ENCODE assay signal across 11 mouse cellular contexts in the genomic region with DNA sequence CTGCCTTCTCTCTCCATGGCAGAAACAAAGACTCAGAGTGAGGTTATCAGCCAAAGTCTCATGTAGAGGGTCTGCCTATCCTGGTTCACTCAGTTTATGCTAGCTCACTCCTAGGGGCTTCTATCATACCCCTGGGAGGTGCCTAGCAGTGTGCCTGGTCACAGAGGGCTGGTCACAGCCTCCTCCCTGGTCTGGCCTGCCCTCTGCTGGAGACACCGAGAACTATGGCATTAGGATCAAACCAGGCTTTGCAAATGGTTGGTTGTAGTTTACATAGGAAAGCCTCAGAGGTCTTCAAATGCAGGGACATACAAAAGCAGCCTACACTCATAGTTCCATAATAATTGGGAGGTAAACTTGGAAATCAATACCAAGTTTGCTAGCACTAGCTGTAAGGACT. TPM values are rescaled to one million over a fixed set of nuclear protein-coding genes. Genes with fewer than 3 reads are reported as not detected.
DNase-seq lines count a peak whose midpoint lies in the region; ATAC-seq and TF ChIP-seq lines count a peak whose summit lies in the region.
"Had no signal": no experiment of that assay in that cellular context is flagged by ENCODE, and none has a peak within 500 bp of the region (broad histone marks: within the 10 kb centered on the region; RNA-seq: fewer than 3 reads in every experiment).

No protein-coding gene starts in this region.

- peak; percentile 47; the same call in 1 of the 2 replicates for ATAC-seq in erythroblast, adult 5-6 weeks (replicated peaks; ENCODE audit: low FRiP score, poor library complexity, severe bottlenecking)
- peak; percentile 80 for ATAC-seq in megakaryocyte-erythroid progenitor cell, adult 5-6 weeks (replicated peaks; ENCODE audit: low FRiP score, low TSS enrichment, poor library complexity, severe bottlenecking)
- no peak for ATAC-seq in forebrain, embryonic 13.5 days

- H3K27ac ChIP-seq in heart, adult 2 months: no peak overlapping the region
- no peak overlapping the region for H3K27ac ChIP-seq in spleen, adult 2 months (ENCODE audit: insufficient read depth, low read length)
- no peak overlapping the region for H3K27ac ChIP-seq in forebrain, embryonic 13.5 days
- H3K27ac ChIP-seq: embryonic facial prominence, embryonic 15.5 days; limb, embryonic 13.5 days had no signal

- H3K4me3 ChIP-seq in heart, adult 2 months: no peak overlapping the region
- no peak overlapping the region for H3K4me3 ChIP-seq in spleen, adult 2 months (ENCODE audit: extremely low read depth, insufficient read depth, insufficient read length)
- no peak overlapping the region for H3K4me3 ChIP-seq in forebrain, embryonic 13.5 days
- H3K4me3 ChIP-seq: embryonic facial prominence, embryonic 15.5 days; limb, embryonic 13.5 days had no signal

- H3K4me2 ChIP-seq in forebrain, embryonic 13.5 days: no peak overlapping the region
- H3K4me2 ChIP-seq: embryonic facial prominence, embryonic 15.5 days; limb, embryonic 13.5 days had no signal

- no peaks in the 10 kb centered on the region for H3K79me2 ChIP-seq in heart, adult 2 months (replicated peaks; ENCODE audit: control insufficient read depth, insufficient read depth, low read length)

- peak; percentile 81 for TF ChIP-seq CTCF in heart, adult 2 months (IDR thresholded peaks at IDR 0.05)
- TF ChIP-seq CTCF in spleen, adult 2 months (IDR thresholded peaks at IDR 0.05; ENCODE audit: extremely low read depth, insufficient read depth, insufficient read length, insufficient replicate concordance): peak; percentile 53; the same call in 1 of the 2 replicates

- WGBS in heart, adult 2 months: 3% methylated on average over 1 of the region's 1 CpGs
- 0% methylated on average over 1 of the region's 1 CpGs for WGBS in spleen, adult 2 months
- WGBS in forebrain, embryonic 13.5 days: 4% methylated on average over 1 of the region's 1 CpGs

- no peaks in the 10 kb centered on the region for H3K4me1 ChIP-seq in heart, adult 2 months (ENCODE audit: control insufficient read depth, insufficient read depth, low read length)
- H3K4me1 ChIP-seq in spleen, adult 2 months (ENCODE audit: control insufficient read depth, insufficient read depth, insufficient read length): no peaks in the 10 kb centered on the region
- H3K4me1 ChIP-seq in forebrain, embryonic 13.5 days: no peaks in the 10 kb centered on the region
- H3K4me1 ChIP-seq: embryonic facial prominence, embryonic 15.5 days; limb, embryonic 13.5 days had no signal

- TF ChIP-seq EP300 in heart, adult 2 months (IDR thresholded peaks at IDR 0.05; ENCODE audit: insufficient read depth, low read depth, low read length): no peak

- intact Hi-C loops in heart, adult 2 months (cut with DNase I): loop anchor here (1.0 to 10.0 kb wide), 3 partner anchors 30 to 419 kb away; no protein-coding TSS in a partner anchor

- no peaks in the 10 kb centered on the region for H3K36me3 ChIP-seq in heart, adult 2 months (ENCODE audit: control insufficient read depth, insufficient read depth, low read length)
- no peaks in the 10 kb centered on the region for H3K36me3 ChIP-seq in spleen, adult 2 months (ENCODE audit: control insufficient read depth, insufficient read depth, low read length)
- no peaks in the 10 kb centered on the region for H3K36me3 ChIP-seq in forebrain, embryonic 13.5 days (ENCODE audit: poor library complexity, severe bottlenecking)
- H3K36me3 ChIP-seq: embryonic facial prominence, embryonic 15.5 days; limb, embryonic 13.5 days had no signal

- peak in 1 of 2 experiments; percentile 39 for DNase-seq in heart, adult 2 months
- no peak for DNase-seq in heart, adult 9 months (ENCODE audit: low spot score in 2 of 2)
- DNase-seq in spleen, adult 2 months (ENCODE audit: low read depth in 1 of 2, low spot score in 2 of 2): peak in 1 of 2 experiments; percentile 17
- no peak for DNase-seq in spleen, postnatal 36 days (ENCODE audit: low spot score in 2 of 2)
- DNase-seq in adrenal gland, postnatal 36 days: peak; percentile 72 to 81

- H3K9ac ChIP-seq in heart, adult 2 months (ENCODE audit: low read depth, low read length): no peak overlapping the region
- no peak overlapping the region for H3K9ac ChIP-seq in forebrain, embryonic 13.5 days
- H3K9ac ChIP-seq: embryonic facial prominence, embryonic 15.5 days; limb, embryonic 13.5 days had no signal

- H3K27me3 ChIP-seq in heart, adult 2 months (ENCODE audit: control insufficient read depth, insufficient read depth, low read length): no peaks in the 10 kb centered on the region
- H3K27me3 ChIP-seq in spleen, adult 2 months (ENCODE audit: control insufficient read depth, insufficient read depth, low read length): no peaks in the 10 kb centered on the region
- peaks cover 3% of the 10 kb centered on the region; the same call in 1 of the 2 replicates for H3K27me3 ChIP-seq in forebrain, embryonic 13.5 days
- H3K27me3 ChIP-seq: embryonic facial prominence, embryonic 15.5 days; limb, embryonic 13.5 days had no signal

- H3K9me3 ChIP-seq in forebrain, embryonic 13.5 days (replicated peaks): no peaks in the 10 kb centered on the region
- H3K9me3 ChIP-seq: embryonic facial prominence, embryonic 15.5 days; limb, embryonic 13.5 days had no signal

- TF ChIP-seq POLR2A in heart, adult 2 months (IDR thresholded peaks at IDR 0.05; ENCODE audit: insufficient read depth, low read depth, low read length): no peak
- no peak for TF ChIP-seq POLR2A in spleen, adult 2 months (IDR thresholded peaks at IDR 0.05; ENCODE audit: low read depth, low read length)

RNA-seq across cellular contexts. Expression of a gene that starts 2.4 kb away (rescaled TPM):
- total RNA-seq in heart, adult 2 months (2021): 1 to 10 TPM; 1.4 to 2.5 TPM
- polyA plus RNA-seq in heart, adult 2 months (2012; rRNA removed): 6.3 and 8.2 TPM in 2 replicates
- polyA plus RNA-seq in spleen, adult 2 months (2012; rRNA removed): 1.2 and 1.6 TPM in 2 replicates
- 1 to 10 TPM; 2.8 to 3.2 TPM for total RNA-seq in adrenal gland, postnatal 36 days (2021)
- total RNA-seq in erythroblast, adult 5-6 weeks (2015; ENCODE audit: low replicate concordance): not detected in 2 replicates
- total RNA-seq in erythroblast, adult 5-6 weeks (2017; ENCODE audit: low replicate concordance): not detected in 2 replicates
- total RNA-seq in megakaryocyte-erythroid progenitor cell, adult 5-6 weeks (2014; fragmentation: Nextera tagmentation): not detected in 2 replicates
- total RNA-seq in megakaryocyte-erythroid progenitor cell, adult 5-6 weeks (2017): not detected in 2 replicates
- not detected in 2 replicates for polyA plus RNA-seq in forebrain, embryonic 13.5 days (2015; fragmentation: Nextera tagmentation; extraction: Ambion mirVana)

RNA-seq across cellular contexts. Expression of a gene that starts 5.3 kb away (rescaled TPM):
- total RNA-seq in heart, adult 2 months (2021): not detected
- polyA plus RNA-seq in heart, adult 2 months (2012; rRNA removed): 0.47 and 0.61 TPM in 2 replicates
- polyA plus RNA-seq in spleen, adult 2 months (2012; rRNA removed): 0.09 TPM in 1 of 2 replicates, not detected in the other
- not detected for total RNA-seq in adrenal gland, postnatal 36 days (2021)
- not detected in 2 replicates for total RNA-seq in erythroblast, adult 5-6 weeks (2015; ENCODE audit: low replicate concordance)
- not detected in 2 replicates for total RNA-seq in erythroblast, adult 5-6 weeks (2017; ENCODE audit: low replicate concordance)
- total RNA-seq in megakaryocyte-erythroid progenitor cell, adult 5-6 weeks (2014; fragmentation: Nextera tagmentation): not detected in 2 replicates
- total RNA-seq in megakaryocyte-erythroid progenitor cell, adult 5-6 weeks (2017): not detected in 2 replicates
- 0.66 and 1.0 TPM in 2 replicates for polyA plus RNA-seq in forebrain, embryonic 13.5 days (2015; fragmentation: Nextera tagmentation; extraction: Ambion mirVana)

RNA-seq across cellular contexts. Expression of a gene that starts 18.4 kb away (rescaled TPM):
- under 1 TPM; 0.70 to 0.82 TPM for total RNA-seq in heart, adult 2 months (2021)
- 0.12 and 0.31 TPM in 2 replicates for polyA plus RNA-seq in heart, adult 2 months (2012; rRNA removed)
- 0.11 TPM in 1 of 2 replicates, not detected in the other for polyA plus RNA-seq in spleen, adult 2 months (2012; rRNA removed)
- 1 to 10 TPM in 1 of 2 experiments, under 1 TPM in 1; 0.63 to 1.2 TPM for total RNA-seq in adrenal gland, postnatal 36 days (2021)
- total RNA-seq in erythroblast, adult 5-6 weeks (2015; ENCODE audit: low replicate concordance): not detected in 2 replicates
- total RNA-seq in erythroblast, adult 5-6 weeks (2017; ENCODE audit: low replicate concordance): not detected in 2 replicates
- not detected in 2 replicates for total RNA-seq in megakaryocyte-erythroid progenitor cell, adult 5-6 weeks (2014; fragmentation: Nextera tagmentation)
- not detected in 2 replicates for total RNA-seq in megakaryocyte-erythroid progenitor cell, adult 5-6 weeks (2017)
- polyA plus RNA-seq in forebrain, embryonic 13.5 days (2015; fragmentation: Nextera tagmentation; extraction: Ambion mirVana): not detected in 2 replicates
- polyA plus RNA-seq: stomach, embryonic 14.5 days had no signal

RNA-seq across cellular contexts. Expression of a gene that starts 45.3 kb away (rescaled TPM):
- not detected for total RNA-seq in heart, adult 2 months (2021)
- not detected in 2 replicates for polyA plus RNA-seq in heart, adult 2 months (2012; rRNA removed)
- 0.26 and 0.32 TPM in 2 replicates for polyA plus RNA-seq in spleen, adult 2 months (2012; rRNA removed)
- total RNA-seq in adrenal gland, postnatal 36 days (2021): not detected
- total RNA-seq in erythroblast, adult 5-6 weeks (2015; ENCODE audit: low replicate concordance): not detected in 2 replicates
- total RNA-seq in erythroblast, adult 5-6 weeks (2017; ENCODE audit: low replicate concordance): not detected in 2 replicates
- total RNA-seq in megakaryocyte-erythroid progenitor cell, adult 5-6 weeks (2014; fragmentation: Nextera tagmentation): not detected in 2 replicates
- not detected in 2 replicates for total RNA-seq in megakaryocyte-erythroid progenitor cell, adult 5-6 weeks (2017)
- polyA plus RNA-seq in forebrain, embryonic 13.5 days (2015; fragmentation: Nextera tagmentation; extraction: Ambion mirVana): not detected in 2 replicates
- polyA plus RNA-seq: embryonic facial prominence, embryonic 15.5 days; limb, embryonic 13.5 days; stomach, embryonic 14.5 days had no signal

RNA-seq across cellular contexts. Expression of a gene that starts 55.3 kb away (rescaled TPM):
- total RNA-seq in heart, adult 2 months (2021): not detected
- not detected in 2 replicates for polyA plus RNA-seq in heart, adult 2 months (2012; rRNA removed)
- not detected in 2 replicates for polyA plus RNA-seq in spleen, adult 2 months (2012; rRNA removed)
- not detected for total RNA-seq in adrenal gland, postnatal 36 days (2021)
- total RNA-seq in erythroblast, adult 5-6 weeks (2015; ENCODE audit: low replicate concordance): not detected in 2 replicates
- not detected in 2 replicates for total RNA-seq in erythroblast, adult 5-6 weeks (2017; ENCODE audit: low replicate concordance)
- total RNA-seq in megakaryocyte-erythroid progenitor cell, adult 5-6 weeks (2014; fragmentation: Nextera tagmentation): not detected in 2 replicates
- not detected in 2 replicates for total RNA-seq in megakaryocyte-erythroid progenitor cell, adult 5-6 weeks (2017)
- polyA plus RNA-seq in forebrain, embryonic 13.5 days (2015; fragmentation: Nextera tagmentation; extraction: Ambion mirVana): not detected in 2 replicates
- polyA plus RNA-seq: embryonic facial prominence, embryonic 15.5 days; limb, embryonic 13.5 days; stomach, embryonic 14.5 days had no signal

Comparison
In these comparisons a context has a peak if more than half of its experiments do, and no peak if none do; other contexts are left out.
1. DNase-seq: peak in adrenal gland, postnatal 36 days (2 of 2); none in heart, adult 9 months (0 of 2) and spleen, postnatal 36 days (0 of 2).